Mouse (Mus musculus): ENCODE results near the gene Ifngr2.
"Not testable (repeated sequence)": the region's sequence is repeated elsewhere in the genome, so short reads cannot be mapped to it uniquely, and the experiment has no call there.

Gene Ifngr2

DNA sequence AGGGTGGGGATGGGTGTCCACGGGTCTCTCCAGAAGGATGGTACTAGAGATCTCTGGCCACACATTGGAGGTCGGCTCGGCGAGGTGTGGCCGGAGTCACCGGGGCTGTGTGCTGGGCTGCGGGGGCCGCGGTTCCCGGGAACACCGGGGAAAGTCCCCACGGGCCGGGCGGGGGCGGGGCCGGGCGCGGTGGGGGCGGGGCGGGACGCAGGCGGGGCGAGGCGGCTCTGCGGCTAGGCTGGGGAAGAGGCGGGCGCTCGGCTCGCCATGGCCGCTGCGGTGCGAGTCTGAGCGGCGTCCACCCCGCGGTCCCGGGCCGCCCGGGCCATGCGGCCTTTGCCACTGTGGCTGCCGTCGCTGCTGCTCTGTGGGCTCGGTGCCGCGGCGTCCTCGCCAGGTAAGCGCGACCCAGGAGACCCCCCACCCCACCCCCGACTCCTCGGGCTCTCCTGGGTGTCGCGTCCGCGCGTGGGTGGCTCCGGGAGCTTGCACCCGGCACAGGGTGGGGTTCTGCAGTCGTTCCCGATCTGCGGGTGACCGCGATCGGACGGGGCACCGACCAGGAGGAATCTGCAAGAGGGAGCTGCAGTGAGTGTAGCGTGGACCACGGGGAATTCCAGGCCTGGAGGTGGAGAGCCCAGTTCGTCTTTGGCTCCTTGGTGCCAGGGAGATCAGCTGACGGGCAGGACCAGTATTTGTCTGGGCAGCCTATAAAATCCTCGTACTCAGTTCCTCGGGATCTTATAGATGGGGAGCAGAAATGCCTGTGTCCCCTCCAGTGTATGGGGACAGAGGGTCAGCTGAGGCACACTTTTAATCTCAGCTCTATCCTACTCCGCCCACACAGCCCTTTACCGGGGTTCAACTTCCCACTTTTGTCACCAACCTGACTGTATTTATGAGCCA, at the start of gene Ifngr2:
Gene Ifngr2, plus strand, starts transcription at position 237 of the 906 bp plus-strand sequence.
- peak; percentile 73 to 74 for DNase-seq

GRCm38 (mm10) chr16:91498041-91498440, 48.8 kb upstream of the Ifngr2 start:
- DNase-seq: no peak

DNA sequence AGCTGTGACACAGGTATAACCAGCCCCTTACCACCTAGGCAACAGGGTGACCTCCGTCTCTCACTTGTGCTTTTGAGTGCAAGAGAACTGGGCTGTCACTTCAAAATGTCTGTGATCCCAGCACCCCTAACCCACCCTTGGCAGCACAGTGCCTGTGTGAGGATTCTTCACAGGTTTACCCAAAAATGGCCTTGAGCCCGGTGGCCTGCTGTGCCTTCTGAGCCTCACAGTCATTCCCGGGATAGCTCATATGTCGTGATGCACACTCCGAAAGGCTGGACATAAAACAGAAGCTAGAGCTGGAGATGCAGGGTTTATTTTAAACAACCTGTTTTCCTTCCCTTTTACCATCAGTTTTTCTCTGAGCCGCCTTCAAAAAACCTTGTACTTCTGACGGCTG, 42.2 kb upstream of the Ifngr2 start:
- DNase-seq: no peak

DNA sequence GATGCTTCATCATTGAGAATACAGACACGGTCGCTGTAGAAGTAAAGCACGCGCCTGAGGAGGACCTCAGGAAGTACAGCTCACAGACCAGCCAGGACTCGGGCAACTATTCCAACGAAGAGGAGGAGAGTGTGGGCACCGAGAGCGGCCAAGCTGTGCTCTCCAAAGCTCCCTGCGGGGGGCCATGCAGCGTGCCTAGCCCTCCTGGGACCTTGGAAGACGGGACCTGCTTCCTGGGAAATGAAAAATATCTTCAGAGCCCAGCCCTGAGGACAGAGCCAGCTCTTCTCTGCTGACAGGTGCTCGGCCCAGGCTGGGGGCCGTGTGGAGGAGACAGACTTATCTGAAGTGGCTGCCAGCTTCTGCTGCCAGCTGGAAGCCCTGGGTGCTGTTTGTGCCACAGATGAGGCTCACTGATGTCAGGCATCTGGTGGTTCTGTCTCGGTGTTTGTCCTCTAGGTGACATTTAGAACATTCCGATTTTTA, 41.7 kb upstream of the Ifngr2 start:
- DNase-seq: no peak

- DNase-seq: no peak
These were observed 40.5 kb upstream of the Ifngr2 start for GRCm38 (mm10) chr16:91506396-91506795.

GRCm38 (mm10) chr16:91512161-91512787, 34.6 kb upstream of the Ifngr2 start:
- DNase-seq: peak; percentile 60 to 84

- DNase-seq: no peak
These were observed 33.8 kb upstream of the Ifngr2 start for GRCm38 (mm10) chr16:91513099-91513498.

- DNase-seq: no peak
These were observed 29.9 kb upstream of the Ifngr2 start for GRCm38 (mm10) chr16:91517020-91517419.

- peak in 1 of 2 experiments; percentile 28 for DNase-seq
These were observed 24.8 kb upstream of the Ifngr2 start for GRCm38 (mm10) chr16:91522040-91522439.

- DNase-seq: peak; percentile 66 to 69
These were observed 24.2 kb upstream of the Ifngr2 start for GRCm38 (mm10) chr16:91522479-91523309.

DNA sequence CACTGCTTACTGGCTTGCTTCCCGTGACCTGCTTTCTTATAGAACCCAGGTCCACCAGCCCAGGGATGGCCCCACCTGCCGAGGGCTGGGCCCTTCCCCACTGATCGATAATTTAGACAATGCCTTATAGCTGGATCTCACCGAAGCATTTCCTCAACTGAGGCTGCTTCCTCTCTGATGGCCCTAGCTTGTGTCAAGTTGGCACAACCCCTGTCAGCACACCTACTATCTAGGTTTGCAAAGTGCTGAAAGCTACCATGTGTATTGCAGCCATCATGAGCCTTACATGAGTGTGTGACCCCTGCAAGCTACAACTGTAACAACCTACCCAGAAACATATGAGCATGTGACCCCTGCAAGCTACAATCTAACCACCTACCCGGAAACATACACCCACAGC, 22.7 kb upstream of the Ifngr2 start:
- no peak for DNase-seq

DNA sequence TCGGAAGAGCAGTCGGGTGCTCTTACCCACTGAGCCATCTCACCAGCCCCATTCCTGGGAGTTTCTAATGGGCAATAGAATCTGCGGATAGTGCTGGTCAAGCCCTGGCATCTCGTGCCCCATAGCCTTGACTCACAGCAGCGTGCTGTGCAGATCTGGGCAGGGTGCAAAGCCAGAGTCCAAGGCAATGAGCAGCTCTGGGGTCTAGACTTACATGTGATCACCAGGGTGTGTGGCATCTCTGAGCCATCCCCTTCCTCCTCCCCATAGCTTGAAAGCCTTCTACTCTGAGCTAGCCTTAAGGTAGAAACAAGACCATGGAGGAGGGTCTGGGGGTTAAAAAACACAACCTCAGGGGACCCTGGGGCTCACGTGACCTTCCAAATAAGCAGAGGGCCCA, 20.6 kb upstream of the Ifngr2 start:
- no peak for DNase-seq

DNA sequence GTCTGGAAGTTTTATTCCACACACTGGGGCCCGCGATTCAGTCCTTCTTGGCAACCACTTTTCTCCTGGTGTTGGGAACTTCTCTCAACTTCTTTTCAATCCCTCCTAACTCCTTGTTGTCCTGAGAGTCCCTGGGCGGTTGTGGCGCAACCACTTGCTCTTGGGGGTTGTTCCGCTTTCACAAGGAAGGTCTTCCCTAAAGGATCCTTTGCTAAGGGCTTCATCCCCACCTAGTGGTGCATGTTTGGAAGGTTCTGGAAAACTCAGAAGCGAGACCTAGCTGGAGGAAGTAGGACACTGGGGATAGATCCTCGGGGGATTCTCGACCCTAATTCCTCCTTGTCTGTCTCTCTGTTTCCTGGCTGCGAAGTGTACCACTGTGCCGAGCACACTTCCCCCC, 19.8 kb upstream of the Ifngr2 start:
- no peak for DNase-seq

- DNase-seq: no peak
These were observed 19.4 kb upstream of the Ifngr2 start for GRCm38 (mm10) chr16:91527500-91527899.

- no peak for DNase-seq
These were observed 18.3 kb upstream of the Ifngr2 start for GRCm38 (mm10) chr16:91528578-91528977.

GRCm38 (mm10) chr16:91530830-91531229, 16.0 kb upstream of the Ifngr2 start:
- not testable (repeated sequence) for DNase-seq

- DNase-seq: no peak
These were observed 15.0 kb upstream of the Ifngr2 start for GRCm38 (mm10) chr16:91531856-91532255.

DNA sequence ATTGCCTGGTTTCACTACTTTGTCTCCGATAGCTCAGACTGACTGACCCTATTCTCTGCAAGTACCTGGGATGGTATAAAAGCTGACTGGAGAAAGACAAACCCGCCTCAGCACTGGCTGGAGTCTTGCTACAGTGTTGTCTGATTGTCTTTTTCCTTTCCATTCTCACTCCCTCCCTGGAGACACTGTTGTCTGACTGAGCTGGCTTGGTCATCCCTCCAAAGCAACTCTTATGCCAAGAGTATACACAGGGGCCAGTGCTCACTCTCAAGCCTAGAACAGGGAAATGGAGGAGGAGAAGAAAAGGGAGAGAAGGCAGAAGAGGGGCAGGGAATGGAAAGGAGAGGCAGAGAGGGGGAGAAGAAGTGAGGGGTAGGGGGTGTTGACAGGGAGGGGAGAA, 14.4 kb upstream of the Ifngr2 start:
- no peak for DNase-seq

DNA sequence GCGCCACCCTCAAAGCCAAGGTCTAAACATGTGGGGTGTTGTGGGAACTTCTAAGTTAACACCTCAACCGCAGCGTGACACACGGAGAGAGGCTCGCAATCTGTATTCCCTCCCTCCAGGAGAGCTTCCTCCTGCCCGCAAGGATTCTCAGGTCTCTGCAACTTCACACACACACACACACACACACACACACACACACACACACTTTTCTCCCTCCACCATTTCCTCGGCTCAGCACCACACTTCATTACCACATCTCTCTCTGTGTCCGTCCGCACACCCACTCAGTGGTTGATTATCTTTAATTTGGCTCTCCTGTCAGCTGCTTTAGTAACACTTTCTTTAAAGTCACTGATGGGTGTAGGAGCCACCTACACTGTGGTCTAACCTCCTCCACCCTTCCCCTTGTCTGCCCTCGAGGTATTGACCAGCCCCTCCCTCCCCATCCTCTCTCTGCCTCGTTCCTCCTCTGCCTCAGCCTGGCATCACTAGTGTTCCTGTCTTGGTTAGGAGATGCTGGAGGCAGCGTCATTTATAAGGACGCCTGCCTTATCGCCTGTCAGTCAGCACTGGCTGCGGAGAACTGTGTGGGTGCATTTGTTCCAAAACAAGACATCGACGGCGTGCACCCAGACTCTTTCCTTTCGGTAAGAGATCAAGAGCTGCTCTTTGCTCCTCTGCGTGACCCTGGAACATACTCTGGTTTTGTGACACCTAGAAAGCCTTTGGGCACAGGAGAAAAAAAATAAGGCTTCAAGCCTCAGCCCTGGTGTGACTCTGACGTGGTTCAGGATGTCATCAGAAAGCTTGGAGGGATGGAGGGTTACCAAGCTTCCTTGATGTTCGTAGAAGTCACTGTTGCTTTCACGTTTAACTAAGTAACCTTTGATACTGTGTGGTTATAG, 13.5 kb upstream of the Ifngr2 start:
- peak in 1 of 2 experiments; percentile 33 for DNase-seq

- no peak for DNase-seq
These were observed 12.4 kb upstream of the Ifngr2 start for GRCm38 (mm10) chr16:91534477-91534876.

GRCm38 (mm10) chr16:91534888-91535287, 12.0 kb upstream of the Ifngr2 start:
- DNase-seq: no peak

DNA sequence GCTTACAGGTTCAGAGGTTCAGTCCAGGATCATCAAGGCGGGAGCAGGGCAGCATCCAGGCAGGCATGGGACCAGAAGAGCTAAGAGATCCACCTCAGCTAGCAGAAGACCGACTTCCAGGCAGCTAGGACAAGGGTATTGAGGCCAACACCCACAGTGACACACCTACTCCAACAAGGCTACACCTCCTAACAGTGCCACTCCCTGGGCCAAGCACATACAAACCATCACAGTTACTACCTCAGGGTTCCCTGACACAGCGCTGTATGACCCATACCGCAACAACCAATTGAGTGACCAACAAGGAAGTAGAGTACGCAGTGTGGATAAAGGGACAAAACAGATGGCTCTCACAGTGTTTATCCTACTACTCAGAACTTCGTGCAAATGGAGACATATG, 10.5 kb upstream of the Ifngr2 start:
- DNase-seq: no peak

All from spleen, adult 18-20 months (tissue).